Mouse (Mus musculus) stomach, postnatal 0 days (tissue): ENCODE data around the gene 1110004F10Rik. TPM values are rescaled to one million over a fixed set of nuclear protein-coding genes. Genes with fewer than 3 reads are reported as not detected.
"Not testable (repeated sequence)": the region's sequence is repeated elsewhere in the genome, so short reads cannot be mapped to it uniquely, and the experiment has no call there.

Experiments
- ATAC-seq: fragments of 200-750 bp; cut with Nextera tagmentation; 2 replicates; pipeline ENCODE4 v1.8.0; 2017; ENCODE audit not compliant: low FRiP score, low TSS enrichment
- DNase-seq: peaks from one replicate; pipeline ENCODE4 v3.0.0-alpha.2; 2016; ENCODE audit warnings: low spot score
- H3K27ac ChIP-seq: fragments of 300-500 bp; sonication (generic); replicated peaks from 2 replicates; pipeline ENCODE4 v1.5.1; 2014; ENCODE audit warnings: mild to moderate bottlenecking, control low read depth
- H3K27me3 ChIP-seq: fragments of 300-500 bp; sonication (generic); 2 replicates; pipeline ENCODE4 v1.6.1; 2014; ENCODE audit warnings: low read length; ENCODE audit not compliant: control insufficient read depth, insufficient read depth
- H3K36me3 ChIP-seq: fragments of 300-500 bp; sonication (generic); 2 replicates; pipeline ENCODE4 v1.6.1; 2014; ENCODE audit warnings: low read length, mixed read lengths; ENCODE audit not compliant: control insufficient read depth, insufficient read depth
- H3K4me1 ChIP-seq: fragments of 300-500 bp; sonication (generic); replicated peaks from 2 replicates; pipeline ENCODE4 v1.6.1; 2014; ENCODE audit warnings: antibody characterized with exemption; ENCODE audit not compliant: control insufficient read depth, insufficient read depth
- H3K4me2 ChIP-seq: fragments of 300-500 bp; sonication (generic); replicated peaks from 2 replicates; pipeline ENCODE4 v1.6.1; 2014; ENCODE audit warnings: low read depth, mild to moderate bottlenecking, control low read depth, moderate library complexity
- H3K4me3 ChIP-seq: fragments of 300-500 bp; sonication (generic); 2 replicates; pipeline ENCODE4 v1.5.1; 2014; ENCODE audit warnings: low read depth, low read length, control low read depth
- H3K9ac ChIP-seq: fragments of 300-500 bp; sonication (generic); 2 replicates; pipeline ENCODE4 v1.6.1; 2014; ENCODE audit warnings: mild to moderate bottlenecking, low read length, control low read depth, mixed read lengths
- H3K9me3 ChIP-seq: fragments of 300-500 bp; sonication (generic); 2 replicates; pipeline ENCODE4 v1.6.1; 2016; ENCODE audit warnings: low read length; ENCODE audit not compliant: control insufficient read depth
- CTCF ChIP-seq: IDR thresholded peaks from 2 replicates; pipeline ENCODE4 v1.5.1; 2016; ENCODE audit warnings: antibody characterized with exemption, low read depth, mild to moderate bottlenecking, moderate library complexity
- EP300 ChIP-seq: optimal IDR thresholded peaks from 2 replicates; pipeline ENCODE3; 2016; ENCODE audit warnings: antibody characterized with exemption
- WGBS: fragments of 180-500 bp; shearing (Covaris S2); extraction: QIAGEN DNeasy Blood & Tissue Kit; methylation state at CpG from one replicate; pipeline ENCODE4 v1.1.7; 2014; 5-methylcytosine and 5-hydroxymethylcytosine counted together
- polyA plus RNA-seq: library from polyadenylated mRNA; unstranded; fragments of >200 nt; fragmentation: Nextera tagmentation; extraction: Ambion mirVana; gene quantifications from 2 replicates; pipeline ENCODE4 v1.2.1, GENCODE M21; 2015

Gene 1110004F10Rik
- polyA plus RNA-seq, 1 experiment from 2014 or later = 159 TPM

- H3K4me2 ChIP-seq = no peak overlapping the region
- DNase-seq (no peak), ATAC-seq (no peak)
- no peak overlapping the region for H3K9ac ChIP-seq
- WGBS = 64% methylated on average over 1 of the region's 1 CpGs
- H3K4me3 ChIP-seq = no peak overlapping the region
- no peaks in the 10 kb centered on the region for H3K27me3 ChIP-seq
- TF ChIP-seq EP300 = no peak
- TF ChIP-seq CTCF = peak; percentile 49
- H3K27ac ChIP-seq = no peak overlapping the region
- H3K36me3 ChIP-seq = no peaks in the 10 kb centered on the region
- H3K9me3 ChIP-seq = no peaks in the 10 kb centered on the region
- no peaks in the 10 kb centered on the region for H3K4me1 ChIP-seq
Observed at GRCm38 (mm10) chr7:116060739-116061138, 21.5 kb downstream of the 1110004F10Rik start.

DNA sequence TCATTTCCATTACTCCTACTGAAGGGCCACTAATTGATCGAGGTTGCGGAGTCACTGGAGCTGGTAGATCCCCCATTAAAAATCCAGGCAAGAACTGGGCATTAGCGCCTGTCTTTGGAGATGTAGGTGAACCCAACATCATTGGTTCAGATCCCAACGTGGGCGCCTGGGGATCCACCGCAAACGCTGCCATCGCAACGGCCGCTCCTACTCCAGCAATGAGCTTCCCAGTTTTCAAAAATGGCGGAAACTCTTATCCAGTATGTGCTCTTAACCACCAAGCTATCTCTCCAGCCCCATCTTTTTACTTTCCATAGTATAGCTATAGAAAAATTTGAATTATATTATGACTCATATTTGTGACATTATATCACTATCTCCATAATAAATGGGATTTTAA lies 45.2 kb downstream of the 1110004F10Rik start, which contains the start of gene Gm4353:
Gene Gm4353, minus strand, starts transcription at position 270 of the 400 bp plus-strand sequence.
- 93% methylated on average over 11 of the region's 11 CpGs for WGBS
- H3K4me1 ChIP-seq, DNase-seq, H3K4me3 ChIP-seq, H3K36me3 ChIP-seq, H3K9ac ChIP-seq, H3K4me2 ChIP-seq, H3K27me3 ChIP-seq, ATAC-seq, H3K9me3 ChIP-seq, H3K27ac ChIP-seq: not testable (repeated sequence)

GRCm38 (mm10) chr7:116092710-116093465 lies 53.7 kb downstream of the 1110004F10Rik start:
- Histone ChIP-seq H3K9me3 (no peaks in the 10 kb centered on the region), H3K27me3 (no peaks in the 10 kb centered on the region), H3K27ac (peak overlapping the region; percentile 90), H3K4me2 (peak overlapping the region; percentile 56), H3K9ac (peak overlapping the region; percentile 87), H3K4me1 (no peaks in the 10 kb centered on the region), H3K4me3 (peak overlapping the region; percentile 71), H3K36me3 (no peaks in the 10 kb centered on the region)
- WGBS = under 1% methylated on average over 38 of the region's 38 CpGs
- ATAC-seq (peak; percentile 100), DNase-seq (peak; percentile 93)
- TF ChIP-seq CTCF (peak; percentile 67), EP300 (peak; percentile 76)

GRCm38 (mm10) chr7:116093466-116093850 lies 54.3 kb downstream of the 1110004F10Rik start:
- TF ChIP-seq CTCF (peak; percentile 50), EP300 (peak; percentile 23)
- Histone ChIP-seq H3K9me3 (no peaks in the 10 kb centered on the region), H3K4me1 (no peaks in the 10 kb centered on the region), H3K4me2 (peak overlapping the region; percentile 56), H3K9ac (peak overlapping the region; percentile 87), H3K36me3 (no peaks in the 10 kb centered on the region), H3K27me3 (no peaks in the 10 kb centered on the region), H3K27ac (peak overlapping the region; percentile 90), H3K4me3 (peak overlapping the region; percentile 71)
- DNase-seq = no peak
- WGBS = under 1% methylated on average over 19 of the region's 19 CpGs
- ATAC-seq = peak; percentile 85

- no peak overlapping the region for H3K9ac ChIP-seq
- H3K36me3 ChIP-seq = peaks cover 7% of the 10 kb centered on the region; the same call in 1 of the 2 replicates
- no peaks in the 10 kb centered on the region for H3K27me3 ChIP-seq
- ATAC-seq (peak; percentile 96), DNase-seq (no peak)
- no peaks in the 10 kb centered on the region for H3K9me3 ChIP-seq
- 53% methylated on average over 7 of the region's 7 CpGs for WGBS
- H3K4me3 ChIP-seq = no peak overlapping the region
- peak overlapping the region; percentile 53; the same call in 1 of the 2 replicates for H3K27ac ChIP-seq
- no peaks in the 10 kb centered on the region for H3K4me1 ChIP-seq
- H3K4me2 ChIP-seq = no peak overlapping the region
- no peak for TF ChIP-seq CTCF
- TF ChIP-seq EP300 = no peak
Observed at GRCm38 (mm10) chr7:116099952-116100528, 60.8 kb downstream of the 1110004F10Rik start.

DNA sequence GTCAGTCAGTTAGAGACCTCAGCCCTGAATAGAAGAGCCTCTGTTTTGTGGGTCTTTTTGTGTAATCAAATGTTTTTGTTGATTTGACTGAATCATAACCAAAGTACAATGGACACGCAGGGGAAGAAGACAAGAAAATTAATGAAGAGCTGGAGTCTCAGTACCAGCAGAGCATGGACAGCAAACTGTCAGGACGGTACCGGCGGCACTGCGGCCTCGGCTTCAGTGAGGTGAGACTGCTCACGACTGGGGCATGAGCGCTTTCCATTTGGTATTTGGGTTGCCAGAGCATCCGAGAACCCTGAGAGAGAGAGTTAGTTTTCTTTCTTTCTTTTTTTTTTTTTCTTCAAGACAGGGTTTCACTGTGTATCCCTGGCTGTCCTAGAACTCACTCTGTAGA lies 63.9 kb downstream of the 1110004F10Rik start:
- no peaks in the 10 kb centered on the region for H3K4me1 ChIP-seq
- DNase-seq (no peak), ATAC-seq (no peak)
- H3K9me3 ChIP-seq = no peaks in the 10 kb centered on the region
- H3K27me3 ChIP-seq = no peaks in the 10 kb centered on the region
- H3K27ac ChIP-seq = no peak overlapping the region
- no peak for TF ChIP-seq EP300
- TF ChIP-seq CTCF = no peak
- no peak overlapping the region for H3K4me3 ChIP-seq
- H3K4me2 ChIP-seq = no peak overlapping the region
- WGBS = 98% methylated on average over 9 of the region's 9 CpGs
- H3K9ac ChIP-seq = no peak overlapping the region
- peaks cover 14% of the 10 kb centered on the region for H3K36me3 ChIP-seq
